Mouse (Mus musculus): Measurements from ENCODE around the gene Frs3. TPM values are rescaled to one million over a fixed set of nuclear protein-coding genes. Genes with fewer than 3 reads are reported as not detected.

Gene Frs3
- polyA plus RNA-seq, 1 experiment from 2014 or later: 4.4 TPM

- ATAC-seq (ENCODE audit: insufficient number of reproducible peaks, low FRiP score, low TSS enrichment, low read depth): no peak
Measured at GRCm38 (mm10) chr17:47671988-47672310, 16.9 kb upstream of the Frs3 start.

GRCm38 (mm10) chr17:47672311-47673111, 16.3 kb upstream of the Frs3 start:
- H3K4me3 ChIP-seq: peak overlapping the region; percentile 45
- peak overlapping the region; percentile 81 for H3K4me2 ChIP-seq
- H3K4me1 ChIP-seq: peaks cover 14% of the 10 kb centered on the region
- H3K9ac ChIP-seq: 0 out of 2 replicates have a peak overlapping the region, but pooled peaks have one; percentile 31
- no peaks in the 10 kb centered on the region for H3K9me3 ChIP-seq
- peak overlapping the region; percentile 22; the same call in 1 of the 2 replicates for H3K27ac ChIP-seq
- ATAC-seq (ENCODE audit: insufficient number of reproducible peaks, low FRiP score, low TSS enrichment, low read depth): peak; percentile 65; the same call in 1 of the 2 replicates
- 4% methylated on average over 66 of the region's 68 CpGs for WGBS
- H3K27me3 ChIP-seq: peaks cover 20% of the 10 kb centered on the region
- H3K36me3 ChIP-seq: peaks cover 13% of the 10 kb centered on the region; the same call in 1 of the 2 replicates

More at GRCm38 (mm10) chr17:47671988-47672310, 16.9 kb upstream of the Frs3 start:
- no peaks in the 10 kb centered on the region for H3K9me3 ChIP-seq
- H3K36me3 ChIP-seq: peaks cover 13% of the 10 kb centered on the region; the same call in 1 of the 2 replicates
- peak overlapping the region; percentile 45 for H3K4me3 ChIP-seq
- peaks cover 14% of the 10 kb centered on the region for H3K4me1 ChIP-seq
- H3K27ac ChIP-seq: no peak overlapping the region
- 14% methylated on average over 14 of the region's 14 CpGs for WGBS
- H3K4me2 ChIP-seq: peak overlapping the region; percentile 81
- peaks cover 20% of the 10 kb centered on the region for H3K27me3 ChIP-seq
- no peak overlapping the region for H3K9ac ChIP-seq

GRCm38 (mm10) chr17:47676581-47676980, 12.2 kb upstream of the Frs3 start:
- peaks cover 14% of the 10 kb centered on the region for H3K4me1 ChIP-seq
- H3K4me3 ChIP-seq: no peak overlapping the region
- H3K27ac ChIP-seq: no peak overlapping the region
- no peak overlapping the region for H3K4me2 ChIP-seq
- peaks cover 44% of the 10 kb centered on the region for H3K36me3 ChIP-seq
- H3K27me3 ChIP-seq: peaks cover 13% of the 10 kb centered on the region
- 22% methylated on average over 9 of the region's 9 CpGs for WGBS
- ATAC-seq (ENCODE audit: insufficient number of reproducible peaks, low FRiP score, low TSS enrichment, low read depth): no peak
- H3K9ac ChIP-seq: no peak overlapping the region
- no peaks in the 10 kb centered on the region for H3K9me3 ChIP-seq

GRCm38 (mm10) chr17:47678238-47678637, 10.6 kb upstream of the Frs3 start:
- no peaks in the 10 kb centered on the region for H3K9me3 ChIP-seq
- peaks cover under 1% of the 10 kb centered on the region; the same call in 1 of the 2 replicates for H3K4me1 ChIP-seq
- H3K27ac ChIP-seq: no peak overlapping the region
- H3K36me3 ChIP-seq: peaks cover 53% of the 10 kb centered on the region
- WGBS: 91% methylated on average over 5 of the region's 5 CpGs
- ATAC-seq (ENCODE audit: insufficient number of reproducible peaks, low FRiP score, low TSS enrichment, low read depth): no peak
- H3K27me3 ChIP-seq: peaks cover 2% of the 10 kb centered on the region
- no peak overlapping the region for H3K4me2 ChIP-seq
- no peak overlapping the region for H3K4me3 ChIP-seq
- no peak overlapping the region for H3K9ac ChIP-seq

- Histone ChIP-seq H3K4me1 (no peaks in the 10 kb centered on the region), H3K4me2 (no peak overlapping the region), H3K4me3 (no peak overlapping the region), H3K27ac (no peak overlapping the region), H3K9ac (no peak overlapping the region), H3K36me3 (peaks cover 56% of the 10 kb centered on the region), H3K27me3 (no peaks in the 10 kb centered on the region), H3K9me3 (no peaks in the 10 kb centered on the region)
- no peak for ATAC-seq (ENCODE audit: insufficient number of reproducible peaks, low FRiP score, low TSS enrichment, low read depth)
- WGBS: 84% methylated on average over 5 of the region's 5 CpGs
Measured at GRCm38 (mm10) chr17:47678702-47679101, 10.1 kb upstream of the Frs3 start.

GRCm38 (mm10) chr17:47682836-47683235, 6.0 kb upstream of the Frs3 start:
- no peak overlapping the region for H3K27ac ChIP-seq
- H3K4me1 ChIP-seq: peaks cover 13% of the 10 kb centered on the region
- H3K27me3 ChIP-seq: no peaks in the 10 kb centered on the region
- H3K9me3 ChIP-seq: no peaks in the 10 kb centered on the region
- no peak overlapping the region for H3K4me2 ChIP-seq
- WGBS: 72% methylated on average over 4 of the region's 4 CpGs
- H3K36me3 ChIP-seq: peaks cover 70% of the 10 kb centered on the region
- no peak overlapping the region for H3K9ac ChIP-seq
- no peak overlapping the region for H3K4me3 ChIP-seq
- no peak for ATAC-seq (ENCODE audit: insufficient number of reproducible peaks, low FRiP score, low TSS enrichment, low read depth)

- WGBS: under 1% methylated on average over 70 of the region's 70 CpGs
- Histone ChIP-seq H3K4me2 (peak overlapping the region; percentile 95), H3K4me3 (peak overlapping the region; percentile 80), H3K9me3 (no peaks in the 10 kb centered on the region), H3K27ac (peak overlapping the region; percentile 83), H3K9ac (peak overlapping the region; percentile 76), H3K4me1 (peaks cover 24% of the 10 kb centered on the region), H3K36me3 (peaks cover 28% of the 10 kb centered on the region), H3K27me3 (no peaks in the 10 kb centered on the region)
- ATAC-seq (ENCODE audit: insufficient number of reproducible peaks, low FRiP score, low TSS enrichment, low read depth): peak; percentile 86
Measured at GRCm38 (mm10) chr17:47687409-47688343, 1.2 kb upstream of the Frs3 start.

- 0% methylated on average over 9 of the region's 9 CpGs for WGBS
Measured at GRCm38 (mm10) chr17:47688344-47688607, 554 bp upstream of the Frs3 start, which contains the start of gene Tomm6. Gene Tomm6 (minus strand): TSS chr17:47688386.

GRCm38 (mm10) chr17:47689894-47690293, 1.1 kb downstream of the Frs3 start:
- Histone ChIP-seq H3K36me3 (peaks cover 11% of the 10 kb centered on the region), H3K27me3 (no peaks in the 10 kb centered on the region), H3K9ac (no peak overlapping the region), H3K4me2 (peak overlapping the region; percentile 95; the same call in 1 of the 2 replicates), H3K9me3 (no peaks in the 10 kb centered on the region), H3K27ac (no peak overlapping the region), H3K4me3 (0 out of 2 replicates have a peak overlapping the region, but pooled peaks have one; percentile 80), H3K4me1 (peaks cover 30% of the 10 kb centered on the region)
- no peak for ATAC-seq (ENCODE audit: insufficient number of reproducible peaks, low FRiP score, low TSS enrichment, low read depth)
- 70% methylated on average over 8 of the region's 8 CpGs for WGBS

More at GRCm38 (mm10) chr17:47688344-47688607, 554 bp upstream of the Frs3 start, which contains the start of gene Tomm6:
- Histone ChIP-seq H3K4me1 (peaks cover 24% of the 10 kb centered on the region), H3K4me3 (peak within 1 kb of the TSS; percentile 80), H3K9me3 (no peaks in the 10 kb centered on the region), H3K27ac (peak within 1 kb of the TSS; percentile 83), H3K4me2 (peak within 1 kb of the TSS; percentile 95), H3K9ac (peak within 1 kb of the TSS; percentile 76), H3K36me3 (peaks cover 27% of the 10 kb centered on the region), H3K27me3 (no peaks in the 10 kb centered on the region)
- no peak; the same call in 1 of the 2 replicates for ATAC-seq (ENCODE audit: insufficient number of reproducible peaks, low FRiP score, low TSS enrichment, low read depth)

- peaks cover 33% of the 10 kb centered on the region for H3K4me1 ChIP-seq
- no peak overlapping the region for H3K27ac ChIP-seq
- H3K27me3 ChIP-seq: no peaks in the 10 kb centered on the region
- no peak overlapping the region for H3K4me3 ChIP-seq
- H3K9me3 ChIP-seq: no peaks in the 10 kb centered on the region
- WGBS: 88% methylated on average over 3 of the region's 3 CpGs
- no peaks in the 10 kb centered on the region for H3K36me3 ChIP-seq
- no peak overlapping the region for H3K9ac ChIP-seq
- ATAC-seq (ENCODE audit: insufficient number of reproducible peaks, low FRiP score, low TSS enrichment, low read depth): no peak
- no peak overlapping the region for H3K4me2 ChIP-seq
Measured at GRCm38 (mm10) chr17:47691650-47692049, 2.8 kb downstream of the Frs3 start.

- Histone ChIP-seq H3K27ac (peak overlapping the region; percentile 76; the same call in 1 of the 2 replicates), H3K9me3 (no peaks in the 10 kb centered on the region), H3K4me2 (peak overlapping the region; percentile 87), H3K4me1 (peaks cover 24% of the 10 kb centered on the region), H3K27me3 (no peaks in the 10 kb centered on the region), H3K9ac (peak overlapping the region; percentile 44; the same call in 1 of the 2 replicates), H3K36me3 (peaks cover 4% of the 10 kb centered on the region), H3K4me3 (peak overlapping the region; percentile 80)
- ATAC-seq (ENCODE audit: insufficient number of reproducible peaks, low FRiP score, low TSS enrichment, low read depth): no peak
- 38% methylated on average over 13 of the region's 13 CpGs for WGBS
Measured at GRCm38 (mm10) chr17:47693671-47694441, 5.0 kb downstream of the Frs3 start.
